Mouse (Mus musculus) liver, embryonic 13.5 days (tissue): Measurements from ENCODE around the gene Veph1. TPM values are rescaled to one million over a fixed set of nuclear protein-coding genes. Genes with fewer than 3 reads are reported as not detected.

Experiments used
- ATAC-seq: fragments of 200-750 bp; cut with Nextera tagmentation; 2 replicates; pipeline ENCODE4 v1.8.0; 2017; ENCODE audit warnings: low read depth, mild to moderate bottlenecking, moderate number of reproducible peaks, moderate library complexity
- DNase-seq: peaks from one replicate; pipeline ENCODE4 v3.0.0; 2022
- H3K27ac ChIP-seq: fragments of 300-500 bp; sonication (generic); 2 replicates; pipeline ENCODE4 v1.5.1; 2015; ENCODE audit warnings: moderate library complexity, mild to moderate bottlenecking, inconsistent platforms
- H3K27me3 ChIP-seq: fragments of 300-500 bp; sonication (generic); 2 replicates; pipeline ENCODE4 v1.6.1; 2015; ENCODE audit warnings: mild to moderate bottlenecking, inconsistent platforms
- H3K36me3 ChIP-seq: fragments of 300-500 bp; sonication (generic); 2 replicates; pipeline ENCODE4 v1.6.1; 2015; ENCODE audit warnings: mild to moderate bottlenecking, inconsistent platforms
- H3K4me1 ChIP-seq: fragments of 300-500 bp; sonication (generic); replicated peaks from 2 replicates; pipeline ENCODE4 v1.6.1; 2015; ENCODE audit warnings: inconsistent platforms
- H3K4me2 ChIP-seq: fragments of 300-500 bp; sonication (generic); 2 replicates; pipeline ENCODE4 v1.6.1; 2015; ENCODE audit warnings: inconsistent platforms, mild to moderate bottlenecking, moderate library complexity
- H3K4me3 ChIP-seq: fragments of 300-500 bp; sonication (generic); replicated peaks from 2 replicates; pipeline ENCODE4 v1.5.1; 2015; ENCODE audit warnings: mild to moderate bottlenecking, inconsistent platforms
- H3K9ac ChIP-seq: fragments of 300-500 bp; sonication (generic); 2 replicates; pipeline ENCODE4 v1.6.1; 2015; ENCODE audit warnings: mild to moderate bottlenecking, inconsistent platforms
- H3K9me3 ChIP-seq: fragments of 300-500 bp; sonication (generic); replicated peaks from 2 replicates; pipeline ENCODE4 v1.6.1; 2016; ENCODE audit warnings: inconsistent platforms
- WGBS: fragments of 180-500 bp; shearing (Covaris S2); methylation state at CpG from one replicate; pipeline ENCODE4 v1.1.7; 2015; ENCODE audit not compliant: insufficient replicate concordance; 5-methylcytosine and 5-hydroxymethylcytosine counted together
- polyA plus RNA-seq: library from polyadenylated mRNA; unstranded; fragments of >200 nt; fragmentation: Nextera tagmentation; extraction: Ambion mirVana; gene quantifications from 2 replicates; pipeline ENCODE4 v1.2.1, GENCODE M21; 2015

The Veph1 gene
- 0.02 TPM in 2 replicates for polyA plus RNA-seq

DNA sequence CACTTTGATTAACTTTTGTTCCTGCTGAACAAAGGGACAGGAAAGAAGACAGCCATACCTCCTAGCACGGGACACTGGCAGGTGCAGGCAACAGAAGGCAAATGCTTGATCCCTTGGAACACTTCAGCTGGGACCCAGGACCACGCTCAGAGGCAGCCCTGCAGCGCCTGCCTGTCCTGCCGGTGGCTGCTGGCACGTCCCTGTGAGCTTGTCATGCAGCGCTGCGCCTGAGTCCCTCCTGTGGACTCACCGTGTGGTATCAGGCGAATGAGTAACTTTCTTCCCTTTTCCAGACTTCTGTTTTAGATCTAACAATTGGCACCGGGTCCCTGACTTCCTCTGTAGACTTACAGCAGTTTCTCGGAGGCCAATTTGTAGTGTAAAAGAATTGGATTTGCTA, at the start of gene Veph1:
Gene Veph1 (minus strand): TSS at position 293 of the 400 bp plus-strand sequence.
- 27% methylated on average over 11 of the region's 11 CpGs for WGBS
- no peak within 1 kb of the TSS for H3K9ac ChIP-seq

GRCm38 (mm10) chr3:66340742-66341141, 44.1 kb upstream of the Veph1 start:
- Histone ChIP-seq H3K36me3 (no peaks in the 10 kb centered on the region), H3K4me3 (no peak overlapping the region), H3K27me3 (no peaks in the 10 kb centered on the region), H3K4me1 (no peaks in the 10 kb centered on the region), H3K4me2 (no peak overlapping the region), H3K27ac (no peak overlapping the region), H3K9me3 (no peaks in the 10 kb centered on the region), H3K9ac (no peak overlapping the region)
- 61% methylated on average over 2 of the region's 2 CpGs for WGBS
- no peak for ATAC-seq
- no peak for DNase-seq

More for the DNA sequence above, at the start of gene Veph1:
- Histone ChIP-seq H3K4me2 (no peak within 1 kb of the TSS), H3K27me3 (no peaks in the 10 kb centered on the region), H3K4me1 (no peaks in the 10 kb centered on the region), H3K9me3 (no peaks in the 10 kb centered on the region), H3K27ac (no peak within 1 kb of the TSS), H3K4me3 (no peak within 1 kb of the TSS), H3K36me3 (no peaks in the 10 kb centered on the region)
- DNase-seq (no peak), ATAC-seq (no peak)

DNA sequence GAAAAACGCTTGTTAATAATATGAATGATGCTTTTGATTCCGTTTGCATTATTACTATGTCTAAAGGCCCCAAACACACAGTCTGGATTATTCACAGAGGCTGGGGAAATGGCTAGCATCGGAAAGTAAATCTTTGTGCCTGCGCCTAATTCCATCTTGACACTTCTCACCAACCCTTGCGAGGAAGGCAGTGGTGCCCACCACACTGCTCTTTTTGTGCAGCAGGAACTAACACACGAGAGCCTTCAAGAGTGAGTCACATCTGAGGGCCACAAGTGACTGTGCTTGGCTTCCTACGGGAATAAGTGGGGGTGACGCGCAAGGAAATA, 35.7 kb upstream of the Veph1 start:
- DNase-seq (no peak), ATAC-seq (no peak)
- 69% methylated on average over 9 of the region's 9 CpGs for WGBS
- H3K9me3 ChIP-seq, result no peaks in the 10 kb centered on the region
- H3K4me2 ChIP-seq, result no peak overlapping the region
- no peaks in the 10 kb centered on the region for H3K36me3 ChIP-seq
- no peak overlapping the region for H3K4me3 ChIP-seq
- no peaks in the 10 kb centered on the region for H3K27me3 ChIP-seq
- no peak overlapping the region for H3K27ac ChIP-seq
- no peak overlapping the region for H3K9ac ChIP-seq
- H3K4me1 ChIP-seq, result no peaks in the 10 kb centered on the region

- Histone ChIP-seq H3K27ac (no peak overlapping the region), H3K27me3 (no peaks in the 10 kb centered on the region), H3K4me3 (no peak overlapping the region), H3K9ac (no peak overlapping the region), H3K9me3 (no peaks in the 10 kb centered on the region), H3K4me1 (no peaks in the 10 kb centered on the region), H3K36me3 (no peaks in the 10 kb centered on the region), H3K4me2 (no peak overlapping the region)
- 42% methylated on average over 12 of the region's 12 CpGs for WGBS
- ATAC-seq, result no peak
- DNase-seq, result no peak
Observed at GRCm38 (mm10) chr3:66331592-66332400, 35.2 kb upstream of the Veph1 start.

GRCm38 (mm10) chr3:66330896-66331579, 34.4 kb upstream of the Veph1 start:
- ATAC-seq (no peak), DNase-seq (no peak)
- Histone ChIP-seq H3K36me3 (no peaks in the 10 kb centered on the region), H3K27me3 (no peaks in the 10 kb centered on the region), H3K4me1 (no peaks in the 10 kb centered on the region), H3K27ac (no peak overlapping the region), H3K9me3 (no peaks in the 10 kb centered on the region), H3K4me2 (no peak overlapping the region), H3K9ac (no peak overlapping the region), H3K4me3 (no peak overlapping the region)
- WGBS, result 44% methylated on average over 15 of the region's 15 CpGs

DNA sequence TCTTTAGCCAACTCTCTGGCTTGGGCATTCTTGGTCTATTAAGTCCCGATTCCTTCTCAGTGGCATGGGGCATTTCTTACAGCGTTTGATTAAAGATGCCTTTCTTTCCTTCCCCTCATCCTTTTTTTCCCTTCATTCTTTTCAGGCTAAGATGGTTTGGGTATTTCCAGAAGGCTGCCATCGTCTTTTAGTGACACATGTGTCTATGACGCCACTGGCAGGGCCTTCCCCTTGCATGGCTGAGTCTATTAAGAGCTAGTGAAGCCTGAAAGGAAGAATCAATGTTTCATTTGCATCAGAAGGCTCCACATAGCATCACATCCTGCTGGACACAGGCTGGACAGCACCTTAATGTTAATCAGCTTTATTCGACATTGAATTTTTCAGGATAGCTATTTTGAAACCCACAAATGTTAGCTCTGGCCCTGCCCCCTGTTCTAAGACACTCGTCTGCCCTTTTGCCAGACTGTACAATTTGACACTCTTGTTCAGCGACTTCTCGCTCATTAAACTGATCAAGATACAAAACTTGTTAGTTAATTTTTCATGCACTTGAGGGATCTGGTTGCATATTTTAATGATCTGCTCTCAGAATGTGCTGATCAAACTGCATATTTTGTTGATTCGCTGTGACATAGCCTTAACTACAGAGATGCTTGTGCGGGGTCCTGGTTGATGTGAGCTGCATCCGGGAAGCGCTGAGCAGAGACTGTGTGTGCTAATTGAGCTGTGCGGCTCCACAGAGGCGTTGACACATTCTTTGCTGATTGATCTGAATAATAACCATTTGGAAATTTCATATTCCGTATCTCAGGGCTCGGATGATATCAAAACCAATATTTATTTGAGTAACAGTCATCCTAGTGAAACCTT, 29.6 kb upstream of the Veph1 start:
- H3K27ac ChIP-seq, result no peak overlapping the region
- ATAC-seq (no peak), DNase-seq (no peak)
- WGBS, result 71% methylated on average over 16 of the region's 16 CpGs
- no peaks in the 10 kb centered on the region for H3K9me3 ChIP-seq
- no peak overlapping the region for H3K4me3 ChIP-seq
- no peaks in the 10 kb centered on the region for H3K4me1 ChIP-seq
- no peaks in the 10 kb centered on the region for H3K36me3 ChIP-seq
- H3K4me2 ChIP-seq, result no peak overlapping the region
- no peak overlapping the region for H3K9ac ChIP-seq
- no peaks in the 10 kb centered on the region for H3K27me3 ChIP-seq

GRCm38 (mm10) chr3:66325486-66325951, 28.9 kb upstream of the Veph1 start:
- no peaks in the 10 kb centered on the region for H3K36me3 ChIP-seq
- H3K9ac ChIP-seq, result no peak overlapping the region
- H3K4me3 ChIP-seq, result no peak overlapping the region
- no peak overlapping the region for H3K27ac ChIP-seq
- WGBS, result 64% methylated on average over 5 of the region's 5 CpGs
- no peak overlapping the region for H3K4me2 ChIP-seq
- H3K9me3 ChIP-seq, result no peaks in the 10 kb centered on the region
- H3K27me3 ChIP-seq, result no peaks in the 10 kb centered on the region
- H3K4me1 ChIP-seq, result no peaks in the 10 kb centered on the region
- ATAC-seq (no peak), DNase-seq (no peak)

GRCm38 (mm10) chr3:66314793-66315715, 18.4 kb upstream of the Veph1 start:
- H3K9ac ChIP-seq, result no peak overlapping the region
- H3K27me3 ChIP-seq, result no peaks in the 10 kb centered on the region
- DNase-seq, result no peak
- no peaks in the 10 kb centered on the region for H3K36me3 ChIP-seq
- WGBS, result 67% methylated on average over 8 of the region's 8 CpGs
- ATAC-seq, result no peak
- H3K27ac ChIP-seq, result no peak overlapping the region
- no peaks in the 10 kb centered on the region for H3K9me3 ChIP-seq
- H3K4me1 ChIP-seq, result no peaks in the 10 kb centered on the region
- no peak overlapping the region for H3K4me2 ChIP-seq
- no peak overlapping the region for H3K4me3 ChIP-seq

- no peaks in the 10 kb centered on the region for H3K27me3 ChIP-seq
Observed at GRCm38 (mm10) chr3:66310586-66310985, 13.9 kb upstream of the Veph1 start.

DNA sequence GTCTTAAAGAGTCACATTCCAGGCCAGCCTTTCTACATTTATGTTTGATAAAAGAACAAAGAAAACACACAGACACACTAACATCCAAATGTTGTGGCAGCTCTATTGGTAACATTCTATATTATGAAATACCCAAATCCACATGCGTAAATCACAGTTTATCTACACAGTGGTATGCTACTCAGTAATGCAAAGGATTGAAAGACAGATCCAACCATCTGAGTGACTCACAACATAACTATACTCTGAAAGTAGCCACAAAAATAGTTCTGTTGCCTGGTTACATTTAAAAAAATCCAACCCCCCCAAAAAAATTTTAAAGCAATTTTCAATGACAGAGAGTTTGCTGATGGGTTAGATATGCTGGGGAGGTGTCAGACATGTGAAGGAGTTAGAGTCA, 12.9 kb upstream of the Veph1 start:
- no peak overlapping the region for H3K4me2 ChIP-seq
- H3K36me3 ChIP-seq, result no peaks in the 10 kb centered on the region
- H3K4me1 ChIP-seq, result no peaks in the 10 kb centered on the region
- 65% methylated on average over 1 of the region's 1 CpGs for WGBS
- DNase-seq (no peak), ATAC-seq (no peak)
- no peak overlapping the region for H3K27ac ChIP-seq
- H3K4me3 ChIP-seq, result no peak overlapping the region
- H3K9me3 ChIP-seq, result no peaks in the 10 kb centered on the region
- H3K27me3 ChIP-seq, result no peaks in the 10 kb centered on the region
- H3K9ac ChIP-seq, result no peak overlapping the region

More at GRCm38 (mm10) chr3:66310586-66310985, 13.9 kb upstream of the Veph1 start:
- Histone ChIP-seq H3K4me3 (no peak overlapping the region), H3K9me3 (no peaks in the 10 kb centered on the region), H3K9ac (no peak overlapping the region), H3K4me1 (no peaks in the 10 kb centered on the region), H3K27ac (no peak overlapping the region), H3K4me2 (no peak overlapping the region), H3K36me3 (no peaks in the 10 kb centered on the region)
- no peak for DNase-seq
- WGBS, result 41% methylated on average over 1 of the region's 1 CpGs
- no peak for ATAC-seq
